Mouse (Mus musculus) liver, embryonic 11.5 days (tissue): ENCODE measurements around the gene Olfr967. TPM values are rescaled to one million over a fixed set of nuclear protein-coding genes. Genes with fewer than 3 reads are reported as not detected.

Source experiments
- ATAC-seq: fragments of 200-750 bp; cut with Nextera tagmentation; replicated peaks from 2 replicates; pipeline ENCODE4 v1.8.0; 2017; ENCODE audit warnings: moderate number of reproducible peaks, mild to moderate bottlenecking, moderate TSS enrichment, moderate library complexity; ENCODE audit not compliant: low FRiP score
- DNase-seq: peaks from one replicate; pipeline ENCODE4 v3.0.0-alpha.2; 2017; ENCODE audit warnings: low spot score
- H3K27ac ChIP-seq: fragments of 300-500 bp; sonication (generic); 2 replicates; pipeline ENCODE4 v1.5.1; 2014; ENCODE audit warnings: mild to moderate bottlenecking, low read depth, low read length, control low read depth
- H3K27me3 ChIP-seq: fragments of 300-500 bp; sonication (generic); replicated peaks from 2 replicates; pipeline ENCODE4 v1.6.1; 2014; ENCODE audit warnings: low read length, mixed read lengths; ENCODE audit not compliant: control insufficient read depth, insufficient read depth
- H3K36me3 ChIP-seq: fragments of 300-500 bp; sonication (generic); 2 replicates; pipeline ENCODE4 v1.6.1; 2014; ENCODE audit warnings: mild to moderate bottlenecking, low read length, moderate library complexity, mixed read lengths; ENCODE audit not compliant: control insufficient read depth, insufficient read depth
- H3K4me1 ChIP-seq: fragments of 300-500 bp; sonication (generic); replicated peaks from 2 replicates; pipeline ENCODE4 v1.6.1; 2014; ENCODE audit warnings: low read length, mixed read lengths; ENCODE audit not compliant: control insufficient read depth, insufficient read depth
- H3K4me2 ChIP-seq: fragments of 300-500 bp; sonication (generic); 2 replicates; pipeline ENCODE4 v1.6.1; 2014; ENCODE audit warnings: mild to moderate bottlenecking, control low read depth, moderate library complexity
- H3K4me3 ChIP-seq: fragments of 300-500 bp; sonication (generic); 2 replicates; pipeline ENCODE4 v1.5.1; 2014; ENCODE audit warnings: low read depth, low read length, control low read depth
- H3K9ac ChIP-seq: fragments of 300-500 bp; sonication (generic); 2 replicates; pipeline ENCODE4 v1.6.1; 2014; ENCODE audit warnings: low read depth, low read length, control low read depth
- H3K9me3 ChIP-seq: fragments of 300-500 bp; sonication (generic); 2 replicates; pipeline ENCODE4 v1.6.1; 2016; ENCODE audit warnings: low read length, inconsistent platforms, mixed read lengths; ENCODE audit not compliant: control insufficient read depth
- WGBS: fragments of 180-500 bp; shearing (Covaris S2); extraction: QIAGEN DNeasy Blood & Tissue Kit; methylation state at CpG from one replicate; pipeline ENCODE4 v1.1.7; 2014; 5-methylcytosine and 5-hydroxymethylcytosine counted together
- polyA plus RNA-seq: library from polyadenylated mRNA; unstranded; fragments of >200 nt; fragmentation: Nextera tagmentation; extraction: Ambion mirVana; gene quantifications from 2 replicates; pipeline ENCODE4 v1.2.1, GENCODE M21; 2014

Gene Olfr967
- polyA plus RNA-seq, 1 experiment from 2014 or later = not detected

- Histone ChIP-seq H3K9me3 (no peaks in the 10 kb centered on the region), H3K36me3 (no peaks in the 10 kb centered on the region), H3K4me1 (no peaks in the 10 kb centered on the region), H3K27ac (no peak within 1 kb of the TSS), H3K27me3 (no peaks in the 10 kb centered on the region), H3K4me2 (no peak within 1 kb of the TSS), H3K4me3 (no peak within 1 kb of the TSS), H3K9ac (no peak within 1 kb of the TSS)
- DNase-seq = no peak
- WGBS = 65% methylated on average over 2 of the region's 2 CpGs
- no peak for ATAC-seq
These were observed 44.5 kb downstream of the Olfr967 start, which contains the start of gene Olfr969 for GRCm38 (mm10) chr9:39790558-39790957. Gene Olfr969, plus strand, starts transcription at chr9:39790945.

Other genes with a start within 250 kb of the Olfr967 start
- not detected in 2 replicates for gene Olfr957, start 230.4 kb upstream of the Olfr967 start, polyA plus RNA-seq
- gene Olfr958, start 192.2 kb upstream of the Olfr967 start, polyA plus RNA-seq = not detected in 2 replicates
- gene Olfr959, start 170.7 kb upstream of the Olfr967 start, polyA plus RNA-seq = not detected in 2 replicates
- 10.6 and 13.7 TPM in 2 replicates for gene AW551984, start 141.8 kb upstream of the Olfr967 start, polyA plus RNA-seq
- gene Olfr148, start 135.6 kb upstream of the Olfr967 start, polyA plus RNA-seq = not detected in 2 replicates
- gene Olfr960, start 124.9 kb upstream of the Olfr967 start, polyA plus RNA-seq = not detected in 2 replicates
- gene Olfr961, start 101.2 kb upstream of the Olfr967 start, polyA plus RNA-seq = not detected in 2 replicates
- gene Olfr963, start 79.0 kb upstream of the Olfr967 start, polyA plus RNA-seq = not detected in 2 replicates
- not detected in 2 replicates for gene Olfr149, start 39.1 kb upstream of the Olfr967 start, polyA plus RNA-seq
- gene Olfr965, start 34.9 kb upstream of the Olfr967 start, polyA plus RNA-seq = not detected in 2 replicates
- gene Olfr150, start 15.3 kb upstream of the Olfr967 start, polyA plus RNA-seq = not detected in 2 replicates
- gene Olfr968, start 37.0 kb downstream of the Olfr967 start, polyA plus RNA-seq = not detected in 2 replicates
- gene Olfr969, start 44.7 kb downstream of the Olfr967 start, polyA plus RNA-seq = not detected in 2 replicates
- not detected in 2 replicates for gene Olfr970, start 62.6 kb downstream of the Olfr967 start, polyA plus RNA-seq
- gene Olfr971, start 90.6 kb downstream of the Olfr967 start, polyA plus RNA-seq = not detected in 2 replicates
- not detected in 2 replicates for gene Olfr972, start 120.2 kb downstream of the Olfr967 start, polyA plus RNA-seq
- gene Olfr229, start 161.1 kb downstream of the Olfr967 start, polyA plus RNA-seq = not detected in 2 replicates
- not detected in 2 replicates for gene Olfr974, start 191.3 kb downstream of the Olfr967 start, polyA plus RNA-seq
- not detected in 2 replicates for gene Olfr975, start 205.8 kb downstream of the Olfr967 start, polyA plus RNA-seq
- not detected in 2 replicates for gene Olfr976, start 214.9 kb downstream of the Olfr967 start, polyA plus RNA-seq
- gene Olfr978, start 245.9 kb downstream of the Olfr967 start, polyA plus RNA-seq = not detected in 2 replicates